Mouse (Mus musculus) small intestine, adult 2 months (tissue): ENCODE measurements around the gene Olfr1513.

Source experiments
- CTCF ChIP-seq: fragments of 200-500 bp; IDR thresholded peaks from 2 replicates; pipeline ENCODE4 v1.5.1; 2012; ENCODE audit warnings: low read depth, mild to moderate bottlenecking, control low read depth, inconsistent platforms, low read length, moderate library complexity, mixed read lengths; ENCODE audit not compliant: insufficient replicate concordance, insufficient read length; ENCODE audit errors: extremely low read depth
- POLR2A ChIP-seq: fragments of 200-500 bp; IDR thresholded peaks from 2 replicates; pipeline ENCODE4 v1.6.1; 2012; ENCODE audit warnings: low read depth, mild to moderate bottlenecking, control low read depth, inconsistent platforms, low read length, moderate library complexity

DNA sequence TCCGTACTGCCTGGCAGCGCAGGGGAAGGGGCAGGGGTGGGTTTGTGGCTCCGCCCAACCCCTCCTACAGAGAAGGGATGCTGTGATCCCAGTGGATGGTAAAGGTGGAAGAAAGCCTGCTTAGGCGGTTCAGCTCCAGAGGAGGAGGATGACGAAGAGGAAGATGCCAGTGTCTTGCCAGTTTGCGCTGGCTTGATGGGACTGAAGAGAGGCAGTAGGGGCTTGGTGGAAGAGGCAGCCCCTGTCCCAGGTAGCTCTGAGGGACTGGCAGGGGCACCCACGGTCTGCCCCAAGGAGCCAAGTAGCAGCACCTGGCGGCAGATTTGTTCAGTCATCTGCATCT is 41.4 kb downstream of the Olfr1513 start:
- TF ChIP-seq POLR2A, result no peak
- no peak for TF ChIP-seq CTCF
